Mouse (Mus musculus): ENCODE measurements around the gene Dcaf8.

GRCm38 (mm10) chr1:172122671-172123070 lies 25.2 kb upstream of the Dcaf8 start:
- TF ChIP-seq POLR2A (IDR thresholded peaks at IDR 0.05; ENCODE audit: control insufficient read depth in 1 of 2, insufficient read depth in 1 of 2, low read depth in 1 of 2, low read length in 2 of 2, poor library complexity in 1 of 2) (no peak), HCFC1 (IDR thresholded peaks at IDR 0.05; ENCODE audit: low read depth, low read length) (no peak), EP300 (IDR thresholded peaks at IDR 0.05; ENCODE audit: low read depth in 1 of 2, low read length in 2 of 2) (no peak), CTCF (IDR thresholded peaks at IDR 0.05 in 2 of 3, conservative IDR thresholded peaks at IDR 0.05 in 1 of 3; ENCODE audit: control insufficient read depth in 1 of 3, insufficient read depth in 1 of 3, low read depth in 2 of 3, low read length in 3 of 3, poor library complexity in 1 of 3, severe bottlenecking in 1 of 3) (no peak), CHD1 (IDR thresholded peaks at IDR 0.05; ENCODE audit: low read depth, low read length) (no peak), NRF1 (IDR thresholded peaks at IDR 0.05; ENCODE audit: insufficient read depth, low read depth, low read length, poor library complexity, severe bottlenecking) (no peak)

Measured in MEL (cell line).